Mouse (Mus musculus) forelimb bud, embryonic 11.5 days (tissue): ENCODE results near the gene Gm43064.

ENCODE experiments used
- DNase-seq: peaks from one replicate; pipeline ENCODE4 v3.0.0-alpha.2; 2012; ENCODE audit warnings: low read depth, low spot score

Gm43064 gene

GRCm38 (mm10) chr3:103852565-103853299, 43.4 kb downstream of the Gm43064 start:
- DNase-seq = peak; percentile 14

- no peak for DNase-seq
Observed at GRCm38 (mm10) chr3:103853804-103854203, 44.4 kb downstream of the Gm43064 start.

- no peak for DNase-seq
Observed at GRCm38 (mm10) chr3:103857036-103857805, 47.8 kb downstream of the Gm43064 start.

GRCm38 (mm10) chr3:103857977-103858563, 48.7 kb downstream of the Gm43064 start:
- DNase-seq = no peak

GRCm38 (mm10) chr3:103858881-103859801, 49.8 kb downstream of the Gm43064 start, which contains the start of gene Ptpn22:
TSS of gene Ptpn22 (plus strand) at chr3:103859795.
- no peak for DNase-seq

GRCm38 (mm10) chr3:103859851-103860391, 50.5 kb downstream of the Gm43064 start:
- no peak for DNase-seq

GRCm38 (mm10) chr3:103862721-103863220, 53.4 kb downstream of the Gm43064 start:
- no peak for DNase-seq

GRCm38 (mm10) chr3:103864200-103864599, 54.8 kb downstream of the Gm43064 start:
- DNase-seq = no peak

- DNase-seq = no peak
Observed at GRCm38 (mm10) chr3:103867424-103867971, 58.1 kb downstream of the Gm43064 start.

- no peak for DNase-seq
Observed at GRCm38 (mm10) chr3:103868008-103868407, 58.6 kb downstream of the Gm43064 start.

- DNase-seq = no peak
Observed at GRCm38 (mm10) chr3:103872663-103873098, 63.3 kb downstream of the Gm43064 start.

- DNase-seq = no peak
Observed at GRCm38 (mm10) chr3:103874329-103874728, 65.0 kb downstream of the Gm43064 start.

- DNase-seq = no peak
Observed at GRCm38 (mm10) chr3:103885946-103886345, 76.6 kb downstream of the Gm43064 start.

- DNase-seq = peak; percentile 48
Observed at GRCm38 (mm10) chr3:103887581-103887980, 78.2 kb downstream of the Gm43064 start.
